Mouse (Mus musculus) embryo, embryonic 9.5 days (tissue): ENCODE results near the gene Crlf2.

Source experiments
- DNase-seq: peaks from one replicate; pipeline ENCODE4 v3.0.0-alpha.2; 2017; ENCODE audit errors: extremely low spot score

The Crlf2 gene

DNA sequence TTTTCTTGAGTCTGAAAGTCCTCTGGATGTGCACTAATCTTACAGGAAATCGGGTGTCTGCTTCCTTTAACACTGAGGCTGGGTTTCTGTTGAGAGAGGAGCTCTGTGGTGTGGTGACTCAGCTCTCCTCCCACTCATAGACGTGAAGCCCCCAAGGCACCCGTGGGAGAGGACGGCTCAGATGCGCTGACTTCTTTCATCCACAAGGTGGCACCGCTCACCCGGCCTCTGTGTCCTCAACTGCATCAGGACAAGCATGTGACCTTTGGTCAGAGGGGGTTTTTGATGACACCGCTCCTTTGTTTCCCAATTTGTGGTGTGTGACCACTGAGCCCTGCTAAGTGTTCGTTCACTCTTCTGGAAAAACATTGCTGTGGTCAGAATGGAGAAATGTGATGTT is 10.1 kb downstream of the Crlf2 start:
- no peak for DNase-seq

DNA sequence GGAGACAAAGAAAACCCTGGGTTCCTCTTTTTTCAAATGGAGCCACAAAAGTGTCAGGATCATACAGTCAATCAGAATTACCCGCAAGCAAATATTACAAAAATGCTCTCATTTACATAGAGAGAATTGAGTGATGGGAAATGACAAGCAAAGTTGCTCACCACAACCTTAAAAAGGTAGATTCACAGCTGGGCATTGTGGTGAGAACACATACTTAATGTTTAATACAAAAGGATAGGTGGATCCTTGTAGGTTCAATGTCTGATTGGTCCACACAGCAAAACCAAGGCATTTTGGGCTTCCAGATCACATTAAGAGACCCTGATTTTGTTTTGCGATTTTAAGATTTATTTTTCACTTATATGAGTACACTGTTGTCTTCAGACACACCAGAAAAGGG is 11.7 kb downstream of the Crlf2 start:
- DNase-seq = no peak

DNA sequence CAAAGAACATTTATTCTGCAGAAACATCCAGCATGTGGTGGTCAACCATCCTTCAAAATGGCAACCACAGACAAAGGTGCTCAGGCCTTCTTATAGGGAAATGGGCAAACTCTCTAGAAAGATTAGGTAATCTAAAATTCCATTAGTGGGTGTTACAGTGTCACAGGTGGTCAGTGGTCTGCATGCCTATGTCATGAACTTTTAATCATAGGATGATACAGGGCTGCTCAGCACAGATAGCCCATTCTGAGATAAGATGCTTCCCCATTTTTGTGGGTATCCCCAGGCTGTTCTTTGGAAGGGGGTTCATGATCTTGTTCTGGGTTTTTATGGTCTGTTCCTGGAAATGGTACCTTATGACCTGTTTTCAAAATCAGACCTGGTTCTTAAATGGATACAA is 49.1 kb downstream of the Crlf2 start:
- no peak for DNase-seq

DNA sequence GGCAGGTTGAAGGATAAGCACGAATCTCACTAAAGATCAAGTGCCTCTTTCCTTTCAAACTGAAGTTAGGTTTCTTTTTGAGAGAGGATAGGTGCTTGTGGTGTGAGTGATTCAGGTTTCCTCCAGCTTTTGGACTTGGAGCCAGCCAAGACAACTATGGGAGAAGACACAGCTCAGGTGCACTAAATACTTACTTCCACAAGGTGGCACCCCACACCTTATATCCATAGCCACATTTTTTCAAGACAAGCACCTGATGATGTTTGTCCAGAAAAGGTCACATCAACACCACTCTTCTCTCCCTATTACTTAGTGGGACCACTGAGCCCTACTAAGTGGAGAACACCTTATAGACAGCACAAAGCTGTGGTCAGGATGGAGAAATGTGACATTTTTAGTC is 52.1 kb downstream of the Crlf2 start:
- DNase-seq = peak; percentile 0
